Mouse (Mus musculus): ENCODE measurements around the gene Zfp704. TPM values are rescaled to one million over a fixed set of nuclear protein-coding genes. Genes with fewer than 3 reads are reported as not detected.

Zfp704 gene
- polyA plus RNA-seq, 1 experiment: 0.82 TPM

GRCm38 (mm10) chr3:9401685-9402084 lies 208.2 kb downstream of the Zfp704 start:
- H3K4me1 ChIP-seq (ENCODE audit: control insufficient read depth, insufficient read depth, insufficient read length): no peaks in the 10 kb centered on the region
- H3K4me3 ChIP-seq (ENCODE audit: extremely low read depth, insufficient read depth, insufficient read length): no peak overlapping the region
- H3K27me3 ChIP-seq (ENCODE audit: control insufficient read depth, insufficient read depth, low read length): no peaks in the 10 kb centered on the region
- H3K36me3 ChIP-seq (ENCODE audit: control insufficient read depth, insufficient read depth, low read length): no peaks in the 10 kb centered on the region
- DNase-seq (ENCODE audit: low read depth in 1 of 2, low spot score in 2 of 2): no peak
- no peak overlapping the region for H3K27ac ChIP-seq (ENCODE audit: insufficient read depth, low read length)
- 56% methylated on average over 6 of the region's 6 CpGs for WGBS
- no peak for TF ChIP-seq CTCF (IDR thresholded peaks at IDR 0.05; ENCODE audit: extremely low read depth, insufficient read depth, insufficient read length, insufficient replicate concordance)
- no peak for TF ChIP-seq POLR2A (IDR thresholded peaks at IDR 0.05; ENCODE audit: low read depth, low read length)

- WGBS: 43% methylated on average over 3 of the region's 3 CpGs
- Histone ChIP-seq H3K27ac (ENCODE audit: insufficient read depth, low read length) (no peak overlapping the region), H3K4me3 (ENCODE audit: extremely low read depth, insufficient read depth, insufficient read length) (no peak overlapping the region)
Observed at GRCm38 (mm10) chr3:9400886-9401221, 209.0 kb downstream of the Zfp704 start.

GRCm38 (mm10) chr3:9400201-9400885 lies 209.5 kb downstream of the Zfp704 start:
- H3K4me3 ChIP-seq (ENCODE audit: extremely low read depth, insufficient read depth, insufficient read length): no peak overlapping the region
- H3K27me3 ChIP-seq (ENCODE audit: control insufficient read depth, insufficient read depth, low read length): no peaks in the 10 kb centered on the region
- TF ChIP-seq POLR2A (IDR thresholded peaks at IDR 0.05; ENCODE audit: low read depth, low read length): no peak
- peak in 1 of 2 experiments; percentile 18 for DNase-seq (ENCODE audit: low read depth in 1 of 2, low spot score in 2 of 2)
- H3K36me3 ChIP-seq (ENCODE audit: control insufficient read depth, insufficient read depth, low read length): no peaks in the 10 kb centered on the region
- H3K27ac ChIP-seq (ENCODE audit: insufficient read depth, low read length): no peak overlapping the region
- 44% methylated on average over 3 of the region's 3 CpGs for WGBS
- no peaks in the 10 kb centered on the region for H3K4me1 ChIP-seq (ENCODE audit: control insufficient read depth, insufficient read depth, insufficient read length)

More at GRCm38 (mm10) chr3:9400886-9401221, 209.0 kb downstream of the Zfp704 start:
- no peaks in the 10 kb centered on the region for H3K36me3 ChIP-seq (ENCODE audit: control insufficient read depth, insufficient read depth, low read length)
- no peaks in the 10 kb centered on the region for H3K27me3 ChIP-seq (ENCODE audit: control insufficient read depth, insufficient read depth, low read length)
- H3K4me1 ChIP-seq (ENCODE audit: control insufficient read depth, insufficient read depth, insufficient read length): no peaks in the 10 kb centered on the region
- DNase-seq (ENCODE audit: low read depth in 1 of 2, low spot score in 2 of 2): peak in 1 of 2 experiments; percentile 11
- TF ChIP-seq POLR2A (IDR thresholded peaks at IDR 0.05; ENCODE audit: low read depth, low read length) (no peak), CTCF (IDR thresholded peaks at IDR 0.05; ENCODE audit: extremely low read depth, insufficient read depth, insufficient read length, insufficient replicate concordance) (no peak)

GRCm38 (mm10) chr3:9398271-9398670 lies 211.6 kb downstream of the Zfp704 start:
- 58% methylated on average over 5 of the region's 5 CpGs for WGBS
- Histone ChIP-seq H3K27me3 (ENCODE audit: control insufficient read depth, insufficient read depth, low read length) (no peaks in the 10 kb centered on the region), H3K27ac (ENCODE audit: insufficient read depth, low read length) (no peak overlapping the region), H3K4me1 (ENCODE audit: control insufficient read depth, insufficient read depth, insufficient read length) (no peaks in the 10 kb centered on the region), H3K36me3 (ENCODE audit: control insufficient read depth, insufficient read depth, low read length) (no peaks in the 10 kb centered on the region), H3K4me3 (ENCODE audit: extremely low read depth, insufficient read depth, insufficient read length) (no peak overlapping the region)
- no peak for TF ChIP-seq POLR2A (IDR thresholded peaks at IDR 0.05; ENCODE audit: low read depth, low read length)
- no peak for TF ChIP-seq CTCF (IDR thresholded peaks at IDR 0.05; ENCODE audit: extremely low read depth, insufficient read depth, insufficient read length, insufficient replicate concordance)
- DNase-seq (ENCODE audit: low read depth in 1 of 2, low spot score in 2 of 2): no peak

Measured in spleen, adult 2 months (tissue).